Comparison of ENCODE assay signal across 17 mouse cellular contexts in genomic region chr4:31433943-31434342, GRCm38 (mm10).
DNase-seq lines count a peak whose midpoint lies in the region; ATAC-seq lines count a peak whose summit lies in the region.
"Had no signal": no experiment of that assay in that cellular context is flagged by ENCODE, and none has a peak within 500 bp of the region (broad histone marks: within the 10 kb centered on the region; RNA-seq: fewer than 3 reads in every experiment).

No protein-coding gene starts in this region.

- ATAC-seq in common myeloid progenitor, adult 5-6 weeks (replicated peaks; ENCODE audit: low read depth, poor library complexity, severe bottlenecking): peak; percentile 100
- peak; percentile 99 for ATAC-seq in granulocyte monocyte progenitor cell, adult 5-6 weeks (replicated peaks; ENCODE audit: poor library complexity, severe bottlenecking)
- ATAC-seq in megakaryocyte, adult 5-6 weeks (ENCODE audit: poor library complexity, severe bottlenecking): peak; percentile 54
- ATAC-seq: forebrain, embryonic 13.5 days; forebrain, embryonic 15.5 days had no signal

- intact Hi-C loops in left cerebral cortex, postnatal 14 days (cut with DNase I): no loop called here

- no peak for DNase-seq in spleen, adult 18-20 months
- DNase-seq in lung, postnatal 4 days: no peak
- DNase-seq in left cerebral cortex, postnatal 14 days (ENCODE audit: low spot score in 2 of 2): no peak
- DNase-seq: adrenal gland, adult 2 months; adrenal gland, postnatal 10 days; adrenal gland, postnatal 25 days; cerebellum, adult 11 months; cerebellum, adult 18-20 months; cerebellum, adult 8-10 months; cerebellum, adult 9-11 months; cerebellum, postnatal 14 days; cerebellum, postnatal 36 days had no signal
